Mouse (Mus musculus) right cerebral cortex, postnatal 4 days (tissue): ENCODE data around the gene Gsg1l.

Experiments
- DNase-seq: peaks from one replicate; pipeline ENCODE4 v3.0.0-alpha.2; 2022

Gsg1l gene

GRCm38 (mm10) chr7:126082286-126082741, at the start of gene Gsg1l:
TSS of gene Gsg1l (minus strand) at chr7:126082411.
- peak; percentile 51 for DNase-seq

DNA sequence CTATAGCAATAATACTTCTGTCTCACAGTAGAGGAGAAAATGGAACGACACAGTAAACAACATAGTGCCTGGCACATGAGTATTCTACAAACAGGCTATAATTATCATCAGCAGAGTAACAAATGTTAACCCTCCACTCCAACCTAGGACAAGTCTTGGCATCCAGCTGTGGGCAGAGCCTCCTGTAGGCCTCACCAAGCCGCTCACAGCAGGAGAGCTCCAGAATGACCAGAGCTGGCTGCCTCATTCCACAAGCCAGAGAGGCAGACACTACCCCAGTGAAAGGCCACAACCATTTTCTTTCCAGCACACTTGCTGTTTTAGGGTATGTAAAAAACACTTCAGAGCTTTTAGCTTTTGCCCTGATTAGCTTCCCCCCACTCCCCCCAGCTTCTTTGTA, 45.5 kb upstream of the Gsg1l start:
- no peak for DNase-seq

GRCm38 (mm10) chr7:126126502-126126901, 44.3 kb upstream of the Gsg1l start:
- DNase-seq, result no peak

- no peak for DNase-seq
These were observed 39.3 kb upstream of the Gsg1l start for GRCm38 (mm10) chr7:126121533-126121932.

DNA sequence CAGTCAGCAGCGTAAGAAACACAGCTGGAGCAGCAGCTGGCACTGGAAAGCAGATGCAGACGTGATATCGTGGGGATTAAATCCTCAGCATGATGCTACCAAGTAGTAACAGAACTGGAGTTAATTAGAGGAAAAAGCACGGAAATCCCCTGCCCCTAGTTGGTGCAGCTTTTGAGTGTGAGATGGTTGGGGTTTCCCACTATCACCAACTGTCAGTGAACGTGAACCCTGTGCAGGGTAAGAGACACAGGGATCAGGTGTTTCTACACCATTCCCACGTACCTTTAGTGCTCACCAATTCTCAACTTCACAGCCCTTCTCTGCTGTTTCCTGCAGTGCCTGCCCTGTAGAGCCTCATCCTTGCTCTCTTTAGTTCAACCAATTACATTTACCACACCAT, 37.6 kb upstream of the Gsg1l start:
- no peak for DNase-seq

GRCm38 (mm10) chr7:126113263-126113662, 31.1 kb upstream of the Gsg1l start:
- DNase-seq, result no peak

GRCm38 (mm10) chr7:126111230-126111629, 29.0 kb upstream of the Gsg1l start:
- DNase-seq, result no peak

GRCm38 (mm10) chr7:126109898-126110297, 27.7 kb upstream of the Gsg1l start:
- no peak for DNase-seq

GRCm38 (mm10) chr7:126100440-126100839, 18.2 kb upstream of the Gsg1l start:
- DNase-seq, result no peak

DNA sequence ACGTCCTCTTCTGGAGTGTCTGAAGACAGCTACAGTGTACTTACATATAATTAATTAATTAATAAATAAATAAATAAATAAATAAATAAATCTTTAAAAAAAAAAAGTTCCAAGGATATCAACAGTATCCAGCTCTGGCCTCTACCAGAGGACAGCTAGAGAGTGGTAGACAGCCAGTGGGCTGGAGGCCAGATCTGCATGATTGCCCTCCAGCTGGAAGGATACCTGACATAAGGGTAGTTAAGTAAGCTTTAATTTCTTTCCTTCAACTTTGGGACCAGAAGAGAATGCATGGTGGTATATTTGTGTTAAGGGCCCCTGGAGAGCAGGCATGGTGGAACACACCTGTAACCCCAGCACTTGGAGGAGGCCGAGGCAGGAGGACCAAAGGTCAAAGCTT, 17.6 kb upstream of the Gsg1l start:
- DNase-seq, result no peak

DNA sequence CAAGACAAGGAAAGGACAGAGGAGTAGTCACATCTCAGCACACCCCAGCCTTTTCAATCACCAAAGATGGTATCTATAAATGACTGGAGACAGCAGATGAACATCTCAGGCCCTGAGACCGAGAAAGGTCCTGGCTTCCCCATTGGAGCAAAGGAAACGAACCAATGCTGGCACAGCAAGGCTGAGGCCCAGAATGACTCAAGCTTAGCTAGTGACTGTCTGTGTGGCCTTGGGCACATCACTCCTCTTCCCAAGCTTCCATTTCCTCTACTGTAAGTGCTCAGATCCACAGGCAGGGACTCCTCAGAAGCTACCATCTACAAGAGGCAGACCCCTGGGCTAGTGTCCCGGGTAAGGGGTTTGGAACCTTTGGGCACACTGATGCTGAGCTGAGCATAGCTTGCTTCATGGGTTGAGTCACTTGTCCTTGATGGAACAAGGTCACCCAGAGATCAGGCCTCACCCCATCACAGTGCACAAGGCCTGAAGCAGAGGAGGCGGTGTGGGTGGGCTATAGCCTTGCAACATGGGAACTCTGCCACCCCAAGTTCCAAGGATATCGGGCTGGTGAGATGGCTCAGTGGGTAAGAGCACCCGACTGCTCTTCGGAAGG, 17.1 kb upstream of the Gsg1l start:
- DNase-seq, result no peak

GRCm38 (mm10) chr7:126097219-126097915, 15.2 kb upstream of the Gsg1l start:
- DNase-seq, result no peak

DNA sequence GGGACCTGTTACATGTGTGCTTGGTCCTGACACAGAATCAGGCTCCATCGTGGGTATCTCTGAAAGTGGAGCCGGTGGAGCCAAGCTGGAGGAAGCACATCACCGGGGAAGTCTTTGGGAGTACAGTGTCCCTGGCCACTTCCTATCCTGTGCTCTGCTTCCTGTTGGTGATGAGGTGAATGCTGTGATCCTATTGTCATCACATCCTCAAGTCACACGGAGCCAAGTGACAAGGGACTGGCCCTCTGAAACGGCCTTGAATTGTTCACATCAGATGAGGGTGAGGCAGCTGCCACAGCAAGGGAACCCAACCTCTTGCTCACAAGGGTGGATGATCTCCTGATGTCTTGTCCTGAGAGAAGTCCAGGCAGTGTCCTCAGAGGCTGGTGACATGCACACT, 14.4 kb upstream of the Gsg1l start:
- no peak for DNase-seq

GRCm38 (mm10) chr7:126094738-126095137, 12.5 kb upstream of the Gsg1l start:
- DNase-seq, result no peak

DNA sequence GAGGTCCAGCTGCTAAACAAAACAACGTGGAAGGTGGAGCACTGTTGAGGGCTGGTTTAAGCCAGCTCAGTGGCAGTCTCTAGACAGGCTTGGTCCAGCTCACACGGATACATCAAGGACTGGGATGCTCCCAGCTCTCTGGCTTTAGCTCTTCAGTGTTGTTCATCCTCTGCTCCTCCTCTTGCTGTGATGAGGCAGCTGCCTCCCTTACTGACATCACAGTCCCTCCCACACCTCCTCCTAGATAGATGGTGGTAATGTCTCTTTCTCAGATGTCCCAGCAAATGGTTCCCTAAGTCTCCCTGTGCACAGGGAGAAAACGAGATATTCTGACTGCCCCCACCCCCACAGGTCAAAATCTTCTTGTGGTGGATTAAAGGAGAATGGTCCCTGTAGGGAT, 11.0 kb upstream of the Gsg1l start:
- DNase-seq, result no peak

DNA sequence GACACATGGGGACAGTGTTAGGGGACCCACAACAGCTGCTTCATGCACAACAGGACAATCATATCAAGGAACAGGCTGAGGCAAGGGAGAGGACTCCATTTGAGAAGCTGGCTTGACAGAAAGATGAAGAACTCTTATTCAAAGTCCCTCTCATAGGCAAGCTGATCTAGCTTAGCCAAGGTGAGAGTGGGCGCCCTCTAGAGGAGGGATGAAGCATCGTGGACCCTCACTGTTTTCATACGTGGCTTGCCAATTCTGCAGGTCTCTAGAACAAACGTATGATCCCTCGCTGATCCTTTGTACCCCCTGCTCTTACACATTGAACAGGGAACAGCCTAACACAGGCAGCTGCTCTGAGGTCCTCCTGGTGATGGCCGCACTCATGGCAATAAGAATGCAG, 7.6 kb upstream of the Gsg1l start:
- peak; percentile 59 for DNase-seq

- peak; percentile 28 for DNase-seq
These were observed 5.9 kb upstream of the Gsg1l start for GRCm38 (mm10) chr7:126088155-126088554.

DNA sequence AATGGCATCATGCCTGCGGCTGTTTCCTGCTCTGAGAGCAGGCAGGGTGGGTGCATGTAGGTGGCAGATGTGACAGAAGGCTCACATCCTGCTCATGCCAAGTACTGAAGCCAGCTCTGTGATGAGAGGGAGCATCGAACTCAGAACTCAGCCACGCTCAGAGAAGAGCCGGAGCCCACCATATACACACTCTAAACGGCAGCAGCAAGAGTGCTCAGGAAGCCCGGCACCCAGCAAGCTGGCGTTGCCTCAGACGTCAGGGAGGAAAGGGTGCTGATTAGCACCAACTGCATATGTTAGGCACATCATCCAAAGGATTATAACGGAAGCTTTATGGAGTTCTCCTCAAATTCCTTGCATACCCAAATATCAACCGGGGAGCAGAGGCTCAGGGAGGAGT, 5.4 kb upstream of the Gsg1l start:
- no peak for DNase-seq

DNA sequence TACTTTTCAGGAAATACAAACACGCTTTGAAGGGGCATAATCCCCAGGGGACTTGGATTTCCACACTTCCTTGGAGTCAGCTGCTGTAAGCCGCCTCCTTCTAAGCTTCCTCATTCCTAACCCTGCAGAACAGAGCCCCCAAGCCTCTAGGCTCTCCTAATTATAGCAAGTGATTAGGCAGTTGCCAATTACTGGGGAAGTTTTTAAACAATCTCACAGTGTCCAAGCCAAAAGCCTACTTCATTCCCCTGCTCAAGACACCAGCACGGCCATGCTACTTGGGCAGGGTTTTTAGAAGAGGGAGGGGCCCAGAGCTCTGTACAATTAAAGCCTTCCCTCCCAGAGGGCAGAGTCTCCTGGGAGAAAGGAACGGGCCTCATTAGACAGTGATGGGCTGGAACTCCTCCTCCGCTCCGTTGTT, 4.1 kb upstream of the Gsg1l start:
- DNase-seq, result no peak

GRCm38 (mm10) chr7:126085154-126085553, 2.9 kb upstream of the Gsg1l start:
- DNase-seq, result no peak

GRCm38 (mm10) chr7:126083980-126084348, 1.8 kb upstream of the Gsg1l start:
- no peak for DNase-seq

DNA sequence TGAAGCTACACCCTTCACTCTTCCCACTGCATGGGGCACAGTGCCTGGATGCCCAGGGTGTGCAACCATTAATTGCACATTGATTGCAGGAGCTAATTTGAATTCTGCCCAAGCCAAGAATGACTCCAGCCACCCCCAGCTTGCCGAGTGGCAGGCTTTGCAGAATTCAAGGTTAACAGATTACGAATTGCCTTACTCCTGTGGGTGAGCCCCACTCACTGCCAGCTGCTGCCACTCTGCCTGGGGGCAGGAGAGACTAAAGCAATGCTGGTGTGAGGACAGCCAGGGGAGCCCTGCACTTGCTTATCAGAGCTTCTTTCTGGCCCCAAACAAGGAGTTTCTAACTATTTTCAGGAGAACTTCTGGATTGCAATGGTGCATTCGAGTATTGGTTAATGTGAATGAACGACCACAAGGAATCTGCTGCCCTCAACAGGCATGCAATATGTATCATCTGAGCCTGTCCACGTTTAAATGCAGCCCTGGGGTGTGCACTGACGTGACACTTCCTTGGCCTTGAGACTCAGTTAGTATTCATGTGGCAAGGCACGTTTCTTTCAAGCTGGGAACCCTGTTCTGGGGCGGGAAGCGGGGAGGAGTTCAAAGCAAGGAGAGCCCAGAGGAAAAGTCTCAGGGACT, 1.2 kb upstream of the Gsg1l start:
- no peak for DNase-seq

DNA sequence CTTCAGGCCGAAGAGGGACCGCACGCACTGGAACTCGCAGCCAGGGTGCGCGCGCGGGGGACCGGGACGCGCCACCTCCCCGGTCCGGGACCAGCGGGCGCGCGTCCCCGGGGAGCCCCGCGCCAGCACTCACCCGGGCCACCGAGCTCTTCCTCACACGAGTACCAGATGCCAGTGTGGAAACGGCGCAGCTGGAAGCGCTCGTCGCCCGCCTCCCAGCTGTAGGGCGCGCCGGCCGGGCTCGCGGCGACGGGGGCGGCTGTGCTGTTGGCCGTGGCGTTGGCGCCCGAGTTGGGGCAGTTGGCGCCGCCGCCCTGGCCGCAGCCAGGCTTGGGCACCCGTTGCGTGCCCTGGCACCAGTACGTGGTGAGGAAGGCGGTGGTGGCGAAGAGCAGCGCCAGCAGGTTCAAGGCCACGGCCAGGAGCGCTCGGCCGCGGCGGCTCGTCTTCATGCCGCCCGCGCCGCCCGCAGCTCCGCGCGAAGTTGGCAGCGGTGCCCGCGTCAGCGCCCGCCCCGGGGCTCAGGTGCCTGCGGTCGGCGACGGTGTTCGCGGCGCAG, 405 bp downstream of the Gsg1l start:
- DNase-seq, result peak; percentile 25
